Mouse (Mus musculus) CH12.LX (cell line): ENCODE data around the gene Cmtr2.

Source experiments
- CHD2 ChIP-seq: IDR thresholded peaks from 2 replicates; pipeline ENCODE4 v1.6.1; 2011; ENCODE audit warnings: low read length, improper control_type of control experiment
- CTCF ChIP-seq, 2 experiments: IDR thresholded peaks in 1 of 2; conservative IDR thresholded peaks in 1 of 2; 2 replicates each; pipeline ENCODE4 v1.5.1; 2011 to 2012; ENCODE audit warnings: low read depth in 2 of 2, low read length in 2 of 2, improper control_type of control experiment in 1 of 2, inconsistent platforms in 1 of 2, mild to moderate bottlenecking in 1 of 2, moderate library complexity in 1 of 2
- E2F4 ChIP-seq: IDR thresholded peaks from 2 replicates; pipeline ENCODE4 v1.6.1; 2011; ENCODE audit warnings: low read depth, low read length, improper control_type of control experiment; ENCODE audit not compliant: insufficient replicate concordance
- EP300 ChIP-seq: IDR thresholded peaks from 2 replicates; pipeline ENCODE4 v1.6.1; 2011; ENCODE audit warnings: low read length, improper control_type of control experiment
- HCFC1 ChIP-seq: IDR thresholded peaks from 2 replicates; pipeline ENCODE4 v1.6.1; 2012; ENCODE audit warnings: low read depth, mild to moderate bottlenecking, inconsistent platforms, low read length, improper control_type of control experiment
- JUN ChIP-seq: IDR thresholded peaks from 2 replicates; pipeline ENCODE4 v1.6.1; 2011; ENCODE audit warnings: low read depth, mild to moderate bottlenecking, low read length, improper control_type of control experiment, moderate library complexity; ENCODE audit not compliant: insufficient read depth
- JUND ChIP-seq: conservative IDR thresholded peaks from 2 replicates; pipeline ENCODE4 v1.6.1; 2011; ENCODE audit warnings: low read depth, low read length, improper control_type of control experiment
- MAFK ChIP-seq: IDR thresholded peaks from 2 replicates; pipeline ENCODE4 v1.6.1; 2011; ENCODE audit warnings: low read length, improper control_type of control experiment; ENCODE audit not compliant: insufficient replicate concordance
- MXI1 ChIP-seq: IDR thresholded peaks from 2 replicates; pipeline ENCODE4 v1.6.1; 2011; ENCODE audit warnings: mild to moderate bottlenecking, low read depth, low read length, improper control_type of control experiment
- NRF1 ChIP-seq: IDR thresholded peaks from 2 replicates; pipeline ENCODE4 v1.6.1; 2014; ENCODE audit warnings: low read depth, mild to moderate bottlenecking, inconsistent platforms, low read length, improper control_type of control experiment, moderate library complexity
- POLR2AphosphoS2 ChIP-seq: IDR thresholded peaks from 2 replicates; pipeline ENCODE4 v1.6.1; 2011; ENCODE audit warnings: low read depth, low read length, improper control_type of control experiment
- SIN3A ChIP-seq: IDR thresholded peaks from 2 replicates; pipeline ENCODE4 v1.6.1; 2012; ENCODE audit warnings: low read length, improper control_type of control experiment, inconsistent platforms
- USF1 ChIP-seq: IDR thresholded peaks from 2 replicates; pipeline ENCODE4 v1.6.1; 2014; ENCODE audit warnings: low read depth, mild to moderate bottlenecking, inconsistent platforms, low read length, improper control_type of control experiment
- USF2 ChIP-seq: conservative IDR thresholded peaks from 2 replicates; pipeline ENCODE4 v1.6.1; 2011; ENCODE audit warnings: low read depth, low read length, improper control_type of control experiment

DNA sequence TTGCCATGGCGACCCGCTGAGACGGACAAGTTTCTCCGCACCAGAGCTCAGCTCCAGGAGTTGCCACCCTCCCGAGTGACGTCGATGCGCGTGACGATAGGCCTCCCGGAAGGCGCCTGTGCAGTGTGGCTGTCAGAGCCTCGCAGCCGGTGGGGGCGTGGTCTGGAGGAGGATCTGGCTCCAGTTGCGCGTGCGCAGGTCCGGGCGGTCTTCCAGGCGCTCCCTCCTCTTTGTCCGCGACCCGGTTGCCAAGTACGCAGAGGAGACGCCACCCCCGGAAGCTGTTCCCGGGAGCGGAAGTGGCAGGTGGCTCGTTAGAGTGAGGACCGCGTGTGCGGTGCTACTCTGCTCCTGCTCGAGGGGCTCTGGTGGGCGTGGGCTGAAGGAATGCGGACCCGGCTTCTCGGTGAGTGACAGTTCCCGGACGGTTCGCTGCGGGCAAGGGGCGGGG, 2.2 kb downstream of the Cmtr2 start:
- TF ChIP-seq USF1 = no peak
- TF ChIP-seq CTCF (conservative IDR thresholded peaks at IDR 0.05 in 1 of 2, IDR thresholded peaks at IDR 0.05 in 1 of 2; ENCODE audit: low read depth in 2 of 2, low read length in 2 of 2) = no peak
- no peak for TF ChIP-seq E2F4
- TF ChIP-seq EP300 = no peak
- TF ChIP-seq POLR2AphosphoS2 = no peak
- peak; percentile 88 for TF ChIP-seq SIN3A
- no peak for TF ChIP-seq JUN
- TF ChIP-seq USF2 = no peak
- TF ChIP-seq MXI1 = peak; percentile 97
- TF ChIP-seq JUND = no peak
- no peak for TF ChIP-seq CHD2
- peak; percentile 75 for TF ChIP-seq HCFC1
- TF ChIP-seq NRF1 = peak; percentile 99
- TF ChIP-seq MAFK = no peak
